Mouse (Mus musculus) heart, adult 8-10 months (tissue): ENCODE results near the gene Adamts18. TPM values are rescaled to one million over a fixed set of nuclear protein-coding genes. Genes with fewer than 3 reads are reported as not detected.

Source experiments
- DNase-seq: peaks from one replicate; pipeline ENCODE4 v3.0.0; 2022; ENCODE audit warnings: low spot score
- total RNA-seq, 4 experiments: library from RNA; stranded (reverse); gene quantifications; 2 replicates each; pipeline ENCODE4 v1.2.4; 2022

The Adamts18 gene
- total RNA-seq, 4 experiments from 2014 or later, result not detected

GRCm38 (mm10) chr8:113755866-113756265 lies 92.7 kb downstream of the Adamts18 start:
- DNase-seq, result no peak

GRCm38 (mm10) chr8:113753153-113753552 lies 95.4 kb downstream of the Adamts18 start:
- DNase-seq, result no peak

DNA sequence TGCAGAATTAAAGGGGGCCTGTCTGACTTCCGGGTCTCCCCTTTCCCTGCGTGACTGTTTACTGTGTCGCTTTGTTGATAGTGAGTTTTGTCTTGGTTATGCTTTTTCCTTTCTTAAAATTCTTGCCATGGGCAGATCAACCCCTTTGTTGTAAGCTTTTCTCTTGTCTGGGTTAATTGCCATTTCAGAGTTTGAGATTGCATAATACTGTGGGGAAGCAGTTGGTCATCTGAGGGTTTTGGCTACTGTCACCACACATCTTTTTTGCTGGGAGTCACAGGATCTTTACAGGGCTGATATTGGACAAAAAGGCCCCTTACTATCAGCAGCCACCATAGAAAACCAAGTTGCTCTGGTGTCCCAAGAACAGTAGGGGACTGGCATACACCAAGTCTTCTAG lies 96.2 kb downstream of the Adamts18 start:
- no peak for DNase-seq

DNA sequence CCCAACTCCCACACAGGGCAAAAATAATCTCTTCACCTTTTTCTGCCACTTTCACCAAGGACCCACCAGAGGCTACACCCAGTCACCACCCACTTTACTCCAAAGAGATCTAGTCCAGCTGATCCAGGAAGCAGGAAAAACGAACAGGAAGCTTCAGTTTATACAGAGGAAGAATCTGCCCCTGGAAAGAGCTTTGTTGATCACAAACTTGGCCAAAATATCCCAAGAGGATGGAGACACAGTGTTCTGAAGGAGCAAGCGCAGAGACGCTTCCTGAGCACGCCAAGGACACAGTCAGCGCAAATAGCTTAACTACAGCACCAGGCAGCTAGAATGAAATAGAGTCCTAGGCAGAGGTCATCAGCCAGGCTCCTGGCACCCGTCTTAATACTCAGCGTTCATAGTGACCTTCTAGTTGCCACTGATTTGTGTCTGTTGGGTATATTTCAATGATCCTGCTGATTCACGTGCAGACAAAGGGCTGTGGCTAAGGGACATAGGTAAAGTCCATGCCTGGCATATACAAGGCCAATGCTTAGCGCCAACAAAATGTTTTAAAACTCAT lies 113.0 kb downstream of the Adamts18 start:
- peak; percentile 68 for DNase-seq

GRCm38 (mm10) chr8:113725331-113725730 lies 123.2 kb downstream of the Adamts18 start:
- DNase-seq, result no peak

DNA sequence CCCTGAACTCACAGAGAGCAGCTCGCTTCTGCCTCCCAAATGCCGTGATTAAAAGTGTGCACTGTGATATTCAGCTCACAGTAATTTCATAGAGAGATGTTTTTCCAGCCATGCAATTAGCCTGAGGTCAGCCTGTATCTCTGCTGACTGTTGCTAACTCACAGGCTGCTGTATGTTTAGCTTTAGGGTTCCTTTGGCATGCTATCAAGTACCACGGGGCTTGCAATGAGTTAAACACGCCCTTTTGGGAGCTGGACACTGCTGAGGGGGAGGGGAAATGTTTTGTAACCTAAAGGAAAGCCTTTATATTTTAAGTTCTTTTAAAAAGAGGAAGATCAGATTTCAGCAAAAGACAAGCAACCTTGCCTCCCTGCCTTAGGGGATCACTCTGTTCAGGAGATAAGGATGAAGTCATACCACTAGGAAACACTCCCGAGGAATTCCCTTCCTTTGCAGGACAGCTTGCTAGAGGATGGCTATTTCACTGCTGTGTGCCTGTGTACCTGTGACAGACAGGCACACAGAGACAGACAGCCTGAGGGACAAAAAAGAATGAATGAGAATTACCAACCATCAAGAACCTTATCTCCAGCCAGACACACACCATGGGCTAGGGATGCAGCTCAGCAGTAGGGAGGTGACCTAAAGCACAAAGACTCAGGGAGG lies 124.5 kb downstream of the Adamts18 start:
- DNase-seq, result no peak

DNA sequence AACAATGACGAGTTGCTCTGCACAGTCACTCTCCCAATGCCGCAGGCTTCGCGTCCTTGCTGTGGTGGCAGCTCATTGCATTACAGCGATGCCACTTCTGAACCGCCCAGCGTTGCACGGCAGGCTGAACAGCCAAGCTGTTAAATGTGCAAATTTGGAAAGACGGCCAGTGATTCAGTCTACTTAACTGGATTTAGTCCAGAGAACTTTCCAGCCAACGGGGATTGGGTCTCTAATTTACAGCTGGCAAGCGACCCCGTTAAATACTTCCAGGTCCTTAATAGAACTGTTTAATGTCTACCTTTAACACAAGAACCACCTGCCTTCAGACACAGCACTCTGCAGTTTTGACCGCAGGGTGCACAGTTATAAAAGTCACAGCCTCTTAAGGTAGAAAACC lies 127.1 kb downstream of the Adamts18 start:
- DNase-seq, result no peak

DNA sequence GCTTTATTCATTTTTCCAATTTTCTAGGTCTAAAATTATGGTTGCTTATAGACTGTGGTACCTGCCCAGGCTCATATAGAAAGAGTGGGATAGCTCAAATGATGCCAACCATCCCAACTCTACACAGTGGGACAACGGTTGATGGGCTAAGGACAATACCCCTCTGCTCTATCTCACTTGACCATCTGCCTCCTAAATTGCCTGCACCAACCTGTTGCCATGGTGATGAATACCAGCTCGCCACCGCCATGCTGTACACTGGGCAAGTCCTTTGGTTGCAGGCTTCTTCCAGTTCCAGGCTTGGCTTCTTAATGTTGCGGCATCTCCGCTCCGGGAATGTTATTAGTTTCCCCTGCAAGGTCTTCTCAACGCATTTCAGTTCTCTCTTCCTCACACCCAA lies 143.6 kb downstream of the Adamts18 start:
- DNase-seq, result no peak

DNA sequence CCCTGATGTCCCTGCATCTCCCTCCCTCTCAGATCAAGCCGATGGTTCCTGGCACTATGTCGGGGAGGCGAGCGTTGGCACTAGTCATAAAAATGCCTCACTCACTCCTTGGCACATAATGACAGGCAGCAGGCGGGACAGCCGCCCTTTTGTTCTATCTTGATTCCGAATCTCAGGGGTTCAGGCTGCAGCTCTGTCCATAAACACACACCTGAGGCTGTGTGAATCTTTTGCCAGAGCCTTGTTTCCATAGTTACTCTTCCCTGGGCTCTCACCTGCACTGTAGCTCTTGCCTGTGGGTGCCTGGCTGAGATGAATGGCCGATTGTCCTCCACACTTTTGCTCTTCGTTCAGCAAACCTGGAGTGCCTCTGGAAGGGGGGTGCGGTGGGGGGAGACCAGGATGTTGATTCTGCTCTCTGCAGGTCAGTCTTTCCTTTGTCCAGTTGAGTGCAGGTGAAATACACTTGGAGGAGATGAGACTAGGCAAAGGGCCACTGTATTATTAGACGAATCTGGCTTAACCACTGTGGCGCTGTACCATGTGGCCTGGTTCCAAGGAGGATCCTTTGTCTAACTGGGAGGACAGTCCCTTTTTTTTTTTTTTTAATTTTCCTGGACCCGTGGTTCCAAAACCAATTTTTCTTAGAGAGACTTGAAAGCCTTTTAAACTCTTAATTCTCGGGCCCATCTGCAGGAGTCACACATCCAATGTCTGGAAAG lies 156.8 kb downstream of the Adamts18 start:
- DNase-seq, result no peak

DNA sequence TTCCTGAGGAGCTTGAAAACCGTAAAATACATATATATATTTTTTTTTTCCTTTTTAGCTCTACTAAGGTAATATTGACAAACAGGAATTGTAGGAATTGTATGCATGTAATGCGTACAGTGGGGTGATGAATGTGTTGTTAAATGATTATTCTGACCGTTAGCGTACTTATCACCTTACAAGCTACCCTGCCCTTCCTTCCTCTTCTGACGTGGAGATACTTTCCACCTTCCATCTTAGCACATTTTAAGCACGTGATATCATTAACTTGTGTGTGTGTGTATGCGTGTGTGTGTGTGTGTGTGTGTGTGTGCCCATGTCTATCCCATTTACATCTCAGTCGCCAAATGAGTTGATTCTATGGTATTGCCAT lies 160.0 kb downstream of the Adamts18 start:
- no peak for DNase-seq

DNA sequence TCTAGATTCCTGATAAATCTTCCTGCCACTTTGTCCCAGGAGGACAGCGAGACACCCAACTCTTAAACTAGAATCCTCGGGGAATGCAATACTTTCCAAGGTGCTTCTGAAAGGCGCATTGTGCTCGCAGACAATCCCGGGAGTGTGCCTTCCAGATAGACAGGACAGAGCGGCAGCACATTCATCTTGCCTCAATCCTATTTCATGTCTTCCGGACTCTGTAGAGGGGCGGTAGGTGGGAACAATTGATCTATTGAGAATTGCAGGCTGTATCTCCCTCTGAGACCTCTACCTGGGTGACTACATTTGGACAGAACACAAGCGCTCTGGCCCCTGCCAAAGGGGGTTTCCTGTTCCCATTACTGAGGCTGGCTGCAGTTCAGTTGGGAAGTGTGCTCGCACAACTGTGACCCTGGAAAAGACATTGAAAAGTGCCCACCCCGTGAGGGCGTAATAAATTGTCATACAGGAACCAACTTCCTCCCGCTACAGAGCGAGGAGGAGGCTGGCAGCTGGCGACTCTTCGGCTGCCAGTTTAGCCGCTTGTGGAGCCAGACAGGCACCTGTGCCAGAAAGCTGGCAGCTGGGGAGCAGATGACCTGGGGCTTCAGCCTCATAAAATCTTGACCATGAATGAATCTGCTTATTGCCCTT lies 160.5 kb downstream of the Adamts18 start:
- DNase-seq, result no peak

DNA sequence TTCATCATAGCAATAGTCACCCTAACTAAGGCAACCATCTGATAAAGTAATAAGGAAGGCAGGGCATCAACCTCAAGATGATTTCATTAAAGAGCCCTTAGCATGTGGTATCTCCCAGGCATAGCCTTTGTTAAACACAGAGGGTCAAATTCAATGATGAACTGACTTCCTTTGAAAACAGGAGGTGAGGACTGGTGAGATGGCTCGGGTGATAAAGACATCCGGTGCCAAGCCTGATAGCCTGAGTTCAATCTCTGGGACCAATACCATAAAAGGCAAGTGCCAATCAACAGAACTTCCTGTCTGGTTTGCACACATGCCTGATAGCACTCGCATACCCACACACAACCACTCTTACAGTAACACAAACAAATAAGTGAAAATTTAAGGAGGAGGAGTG lies 169.2 kb downstream of the Adamts18 start:
- DNase-seq, result no peak

GRCm38 (mm10) chr8:113676811-113677210 lies 171.7 kb downstream of the Adamts18 start:
- no peak for DNase-seq

DNA sequence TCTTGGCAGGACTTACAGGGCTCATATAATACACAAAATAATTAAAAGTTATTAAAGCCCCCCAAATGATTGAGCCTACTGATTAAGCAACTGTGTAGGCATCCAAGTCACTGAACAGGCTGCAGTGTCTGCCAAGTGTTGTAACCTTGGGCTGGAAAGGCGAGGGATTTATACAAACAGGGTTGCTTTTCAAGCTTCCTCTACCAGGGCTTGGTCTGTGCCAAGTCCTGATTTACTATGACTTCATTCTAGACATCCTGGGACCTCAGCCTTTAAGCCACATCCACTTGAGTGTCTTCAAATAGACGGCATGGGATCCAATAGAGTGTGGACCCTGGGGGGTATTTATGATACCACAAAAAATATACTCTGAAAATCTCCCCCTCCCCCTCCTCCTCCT lies 173.3 kb downstream of the Adamts18 start:
- no peak for DNase-seq

GRCm38 (mm10) chr8:113674611-113675010 lies 173.9 kb downstream of the Adamts18 start:
- DNase-seq, result no peak

- no peak for DNase-seq
Measured at GRCm38 (mm10) chr8:113673300-113673699, 175.2 kb downstream of the Adamts18 start.

DNA sequence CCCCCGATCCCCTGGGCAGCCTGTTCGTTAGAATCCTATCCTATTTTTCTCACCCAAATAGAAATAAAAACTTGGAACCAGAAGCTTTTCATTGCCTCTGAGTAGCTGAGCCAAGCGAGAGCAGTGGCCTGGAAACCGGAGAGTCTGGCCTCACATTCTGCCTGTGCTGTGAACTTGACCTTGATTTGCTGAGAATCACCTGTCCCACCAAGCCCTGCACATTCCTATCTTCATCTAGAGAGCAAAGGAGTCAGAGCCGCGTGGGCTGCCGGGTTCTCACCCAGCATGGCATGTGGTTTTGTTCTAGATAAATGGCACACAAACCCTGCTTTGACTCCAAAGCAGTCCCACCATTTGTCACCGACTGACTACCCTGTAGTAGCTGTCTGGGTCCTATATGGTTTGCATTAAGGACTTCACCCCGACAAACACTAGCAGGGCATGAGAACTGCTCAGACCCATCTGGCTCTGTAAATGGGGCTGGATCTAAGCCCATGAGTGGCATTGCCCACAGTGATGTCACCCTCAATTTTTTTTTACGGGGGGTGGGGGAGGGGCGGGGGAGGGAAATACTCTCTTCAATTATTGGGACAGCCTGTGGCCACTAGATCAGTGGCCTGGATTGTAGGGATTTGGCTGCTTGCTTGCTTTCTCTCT lies 175.8 kb downstream of the Adamts18 start:
- DNase-seq, result no peak

- DNase-seq, result no peak
Measured at GRCm38 (mm10) chr8:113669924-113670323, 178.6 kb downstream of the Adamts18 start.

GRCm38 (mm10) chr8:113666714-113667432 lies 181.7 kb downstream of the Adamts18 start:
- no peak for DNase-seq

DNA sequence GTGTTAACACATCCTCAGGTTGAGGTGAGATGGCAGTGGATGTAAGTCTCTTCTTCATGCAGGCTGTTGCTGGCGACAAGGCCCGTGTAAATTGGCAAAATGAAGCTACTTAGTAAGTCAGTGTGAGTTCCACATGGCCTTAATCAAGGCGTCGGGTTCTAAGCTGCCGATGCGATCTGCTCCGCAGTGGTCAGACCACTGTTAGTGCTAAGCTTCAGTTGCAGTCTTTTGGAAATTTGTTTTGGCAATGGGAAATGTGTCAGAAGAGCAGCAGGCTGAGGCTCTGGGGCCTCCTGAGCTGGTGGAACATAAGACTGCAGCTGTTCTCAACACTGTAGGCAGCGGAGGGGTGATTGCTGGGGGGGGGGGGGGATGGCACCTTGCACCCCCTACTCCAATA lies 182.6 kb downstream of the Adamts18 start:
- DNase-seq, result no peak

GRCm38 (mm10) chr8:113665036-113665435 lies 183.5 kb downstream of the Adamts18 start:
- no peak for DNase-seq
